Mouse (Mus musculus) T-helper 2 cell (primary cell): ENCODE results near the gene Cdkal1.

ENCODE experiments used
- in situ Hi-C: fragments of 300-600 bp; cut with MboI, MseI; formaldehyde crosslinking; loops from one replicate; pipeline ENCODE4 v1.15.1; 2025; ENCODE audit warnings: high pct_unique_total_duplicates

Gene Cdkal1

GRCm38 (mm10) chr13:29715241-29715841, 140.1 kb downstream of the Cdkal1 start:
- in situ Hi-C loops, result no loop called here

GRCm38 (mm10) chr13:29707620-29708019, 147.9 kb downstream of the Cdkal1 start:
- in situ Hi-C loops, result no loop called here

GRCm38 (mm10) chr13:29701400-29701799, 154.1 kb downstream of the Cdkal1 start:
- in situ Hi-C loops, result no loop called here

GRCm38 (mm10) chr13:29699896-29700295, 155.6 kb downstream of the Cdkal1 start:
- in situ Hi-C loops, result no loop called here

- in situ Hi-C loops, result no loop called here
Measured at GRCm38 (mm10) chr13:29698307-29698985, 157.0 kb downstream of the Cdkal1 start.

GRCm38 (mm10) chr13:29697230-29697629, 158.2 kb downstream of the Cdkal1 start:
- in situ Hi-C loops, result no loop called here

- in situ Hi-C loops, result no loop called here
Measured at GRCm38 (mm10) chr13:29690734-29691133, 164.7 kb downstream of the Cdkal1 start.

- in situ Hi-C loops, result no loop called here
Measured at GRCm38 (mm10) chr13:29688851-29689250, 166.6 kb downstream of the Cdkal1 start.

GRCm38 (mm10) chr13:29687872-29688271, 167.6 kb downstream of the Cdkal1 start:
- in situ Hi-C loops, result no loop called here

- in situ Hi-C loops, result loop anchor here (5.0 kb wide), 1 partner anchor 558 kb away; no protein-coding TSS in a partner anchor
Measured at GRCm38 (mm10) chr13:29679479-29680186, 175.8 kb downstream of the Cdkal1 start.

- in situ Hi-C loops, result no loop called here
Measured at GRCm38 (mm10) chr13:29677559-29677958, 177.9 kb downstream of the Cdkal1 start.

GRCm38 (mm10) chr13:29670626-29671025, 184.8 kb downstream of the Cdkal1 start:
- in situ Hi-C loops, result no loop called here

GRCm38 (mm10) chr13:29663908-29664307, 191.6 kb downstream of the Cdkal1 start:
- in situ Hi-C loops, result no loop called here

- in situ Hi-C loops, result no loop called here
Measured at GRCm38 (mm10) chr13:29655841-29656365, 199.6 kb downstream of the Cdkal1 start.

GRCm38 (mm10) chr13:29653407-29653806, 202.1 kb downstream of the Cdkal1 start:
- in situ Hi-C loops, result no loop called here

GRCm38 (mm10) chr13:29652791-29653190, 202.7 kb downstream of the Cdkal1 start:
- in situ Hi-C loops, result no loop called here

- in situ Hi-C loops, result no loop called here
Measured at GRCm38 (mm10) chr13:29650576-29651236, 204.8 kb downstream of the Cdkal1 start.

- in situ Hi-C loops, result no loop called here
Measured at GRCm38 (mm10) chr13:29649593-29649992, 205.9 kb downstream of the Cdkal1 start.

- in situ Hi-C loops, result no loop called here
Measured at GRCm38 (mm10) chr13:29642226-29642625, 213.2 kb downstream of the Cdkal1 start.

GRCm38 (mm10) chr13:29641200-29641599, 214.3 kb downstream of the Cdkal1 start:
- in situ Hi-C loops, result no loop called here

- in situ Hi-C loops, result no loop called here
Measured at GRCm38 (mm10) chr13:29640186-29640585, 215.3 kb downstream of the Cdkal1 start.

GRCm38 (mm10) chr13:29638303-29638702, 217.2 kb downstream of the Cdkal1 start:
- in situ Hi-C loops, result loop anchor here (10.0 kb wide), 1 partner anchor 726 kb away; no protein-coding TSS in a partner anchor
